Mouse (Mus musculus) urinary bladder, postnatal 10 days (tissue): ENCODE measurements around the gene Ust.
"Not testable (repeated sequence)": the region's sequence is repeated elsewhere in the genome, so short reads cannot be mapped to it uniquely, and the experiment has no call there.

ENCODE experiments used
- DNase-seq: peaks from one replicate; pipeline ENCODE4 v3.0.0; 2022; ENCODE audit warnings: low spot score

Gene Ust

GRCm38 (mm10) chr10:8518141-8519013 is at the start of gene Ust:
Gene Ust, minus strand, starts transcription at chr10:8518825.
- peak; percentile 54 for DNase-seq

GRCm38 (mm10) chr10:8561366-8561765 is 42.7 kb upstream of the Ust start:
- DNase-seq, result no peak

GRCm38 (mm10) chr10:8559566-8559965 is 40.9 kb upstream of the Ust start:
- not testable (repeated sequence) for DNase-seq

GRCm38 (mm10) chr10:8552239-8552638 is 33.6 kb upstream of the Ust start:
- not testable (repeated sequence) for DNase-seq

GRCm38 (mm10) chr10:8551601-8552000 is 33.0 kb upstream of the Ust start:
- DNase-seq, result not testable (repeated sequence)

- no peak for DNase-seq
Observed at GRCm38 (mm10) chr10:8541514-8541913, 22.9 kb upstream of the Ust start.

GRCm38 (mm10) chr10:8535445-8535844 is 16.8 kb upstream of the Ust start:
- no peak for DNase-seq

- DNase-seq, result no peak
Observed at GRCm38 (mm10) chr10:8531651-8532050, 13.0 kb upstream of the Ust start.

- DNase-seq, result no peak
Observed at GRCm38 (mm10) chr10:8530505-8531051, 12.0 kb upstream of the Ust start.

GRCm38 (mm10) chr10:8529173-8529572 is 10.5 kb upstream of the Ust start:
- no peak for DNase-seq

GRCm38 (mm10) chr10:8525354-8525753 is 6.7 kb upstream of the Ust start:
- DNase-seq, result no peak

GRCm38 (mm10) chr10:8521536-8521935 is 2.9 kb upstream of the Ust start:
- no peak for DNase-seq

GRCm38 (mm10) chr10:8520766-8521395 is 2.3 kb upstream of the Ust start:
- DNase-seq, result no peak

- no peak for DNase-seq
Observed at GRCm38 (mm10) chr10:8519014-8519491, 428 bp upstream of the Ust start.

GRCm38 (mm10) chr10:8517591-8518140 is 959 bp downstream of the Ust start:
- DNase-seq, result no peak

- no peak for DNase-seq
Observed at GRCm38 (mm10) chr10:8516916-8517524, 1.6 kb downstream of the Ust start.

- DNase-seq, result no peak
Observed at GRCm38 (mm10) chr10:8513690-8514089, 4.9 kb downstream of the Ust start.

GRCm38 (mm10) chr10:8512222-8512621 is 6.4 kb downstream of the Ust start:
- no peak for DNase-seq

GRCm38 (mm10) chr10:8511760-8512159 is 6.9 kb downstream of the Ust start:
- DNase-seq, result no peak

GRCm38 (mm10) chr10:8506247-8506573 is 12.4 kb downstream of the Ust start:
- DNase-seq, result no peak

GRCm38 (mm10) chr10:8505346-8506246 is 13.0 kb downstream of the Ust start:
- DNase-seq, result no peak
